Mouse (Mus musculus) monocyte, adult 5-6 weeks (primary cell): ENCODE measurements around the gene Tfrc. TPM values are rescaled to one million over a fixed set of nuclear protein-coding genes. Genes with fewer than 3 reads are reported as not detected.
A peak's percentile ranks its signal among the peaks of the same experiment; 100 is the strongest.

ENCODE experiments used
- ATAC-seq: fragments of 153-309, 156-312 bp; replicated peaks from 2 replicates; pipeline ENCODE4 v1.8.0; 2017; ENCODE audit warnings: mild to moderate bottlenecking; ENCODE audit not compliant: low TSS enrichment, insufficient number of reproducible peaks, severe bottlenecking, poor library complexity, low FRiP score
- total RNA-seq: library from RNA; stranded (forward); fragments of 200-1000, 200-491, 200-594 nt; gene quantifications from 3 replicates; pipeline ENCODE4 v1.2.3, GENCODE M21; 2017

Tfrc gene
- total RNA-seq, 1 experiment from 2014 or later, result 52.2 TPM

GRCm38 (mm10) chr16:32643661-32644061 lies 34.9 kb downstream of the Tfrc start, which contains the start of gene Tnk2:
TSS of gene Tnk2 (plus strand) at chr16:32643874.
- peak; percentile 67; the same call in 1 of the 2 replicates for ATAC-seq

DNA sequence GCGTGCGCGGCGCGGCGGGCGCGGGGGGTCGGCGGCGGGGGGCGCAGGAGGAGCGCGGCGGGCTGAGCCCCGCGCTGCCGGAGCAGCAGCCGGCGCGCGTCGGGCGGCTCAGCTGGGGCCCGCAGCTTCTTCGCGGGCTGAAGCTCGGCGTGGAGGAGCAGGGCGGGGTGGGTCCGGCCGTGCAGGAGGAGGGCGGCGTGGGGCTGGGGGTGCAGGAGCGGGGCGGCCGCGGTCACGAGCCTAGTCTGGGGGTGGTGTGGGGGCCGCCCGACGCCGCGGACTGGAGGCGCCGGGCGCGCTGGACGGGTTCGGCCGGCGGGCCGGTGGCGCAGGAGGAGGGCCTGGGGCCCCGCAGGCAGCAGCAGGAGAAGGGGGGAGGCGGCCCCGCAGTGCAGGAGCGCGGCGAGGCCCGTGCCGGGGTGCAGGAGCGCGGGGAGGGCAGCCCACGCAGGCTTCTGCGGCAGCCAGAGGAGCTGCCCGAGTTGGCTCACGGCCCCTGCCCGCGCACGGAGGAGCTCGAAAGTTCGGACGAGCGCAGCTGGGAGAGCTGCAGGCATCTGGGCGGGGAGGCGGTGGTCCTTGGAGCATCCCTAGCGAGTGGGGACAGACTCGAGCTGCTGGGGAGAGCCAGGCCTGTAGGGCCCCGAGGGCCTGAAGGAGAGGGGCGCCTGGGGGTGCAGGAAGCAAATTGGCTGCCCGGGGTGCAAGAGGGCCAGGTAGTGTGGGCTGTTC lies 35.5 kb downstream of the Tfrc start:
- no peak for ATAC-seq

- no peak; the same call in 1 of the 2 replicates for ATAC-seq
Observed at GRCm38 (mm10) chr16:32644801-32645170, 36.1 kb downstream of the Tfrc start.

DNA sequence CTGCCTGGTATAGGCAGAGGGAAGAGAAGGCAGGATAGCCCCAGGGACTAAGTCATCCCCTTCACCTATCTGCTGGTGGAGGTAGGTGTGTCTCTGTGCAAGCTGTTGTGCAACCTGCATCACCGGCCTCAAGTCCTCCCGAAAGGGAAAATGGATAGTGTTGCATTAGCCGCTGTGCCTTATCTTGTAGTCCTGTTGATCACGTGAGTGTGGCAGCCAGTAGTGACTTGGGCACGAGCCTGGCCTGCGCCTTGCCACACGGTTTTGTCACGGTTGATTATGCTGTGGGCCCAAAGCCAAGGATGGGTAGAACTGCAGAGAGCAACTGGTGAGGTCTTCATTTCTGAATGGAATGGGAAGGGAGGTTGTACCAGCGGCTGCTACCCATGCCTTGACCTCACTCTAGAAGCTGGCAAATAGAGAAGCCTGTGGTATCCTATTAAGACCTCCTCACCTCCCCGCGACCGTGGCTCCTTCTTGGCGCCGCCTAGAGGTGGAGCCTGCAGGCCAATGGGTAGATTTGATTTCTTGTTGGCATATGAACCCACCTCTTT lies 36.7 kb downstream of the Tfrc start:
- ATAC-seq, result peak; percentile 73

- no peak for ATAC-seq
Observed at GRCm38 (mm10) chr16:32646014-32646413, 37.3 kb downstream of the Tfrc start.

- no peak for ATAC-seq
Observed at GRCm38 (mm10) chr16:32647712-32648111, 39.0 kb downstream of the Tfrc start.

DNA sequence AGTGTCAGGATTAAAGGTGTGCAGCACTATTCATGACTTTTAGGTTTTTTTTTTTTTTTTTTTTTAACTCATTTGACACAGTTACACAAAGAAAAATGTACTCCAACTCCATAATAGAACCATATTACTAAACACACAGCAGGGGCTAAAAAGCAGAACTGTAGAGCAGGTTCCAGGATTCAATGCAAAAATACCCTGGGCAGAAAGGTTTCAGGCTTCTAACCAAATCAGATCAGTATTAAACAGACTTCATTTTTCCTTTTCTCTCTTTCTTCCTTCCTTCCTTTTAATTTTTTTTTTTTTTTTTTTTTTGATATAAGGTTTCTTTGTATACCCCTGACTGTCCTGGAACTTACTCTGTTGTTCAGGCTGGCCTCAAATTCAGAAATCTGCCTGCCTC lies 41.7 kb downstream of the Tfrc start:
- ATAC-seq, result no peak

GRCm38 (mm10) chr16:32650974-32651618 lies 42.4 kb downstream of the Tfrc start:
- ATAC-seq, result peak; percentile 90

- ATAC-seq, result no peak; the same call in 1 of the 2 replicates
Observed at GRCm38 (mm10) chr16:32654071-32654733, 45.5 kb downstream of the Tfrc start.

- ATAC-seq, result no peak
Observed at GRCm38 (mm10) chr16:32655534-32655933, 46.8 kb downstream of the Tfrc start.

DNA sequence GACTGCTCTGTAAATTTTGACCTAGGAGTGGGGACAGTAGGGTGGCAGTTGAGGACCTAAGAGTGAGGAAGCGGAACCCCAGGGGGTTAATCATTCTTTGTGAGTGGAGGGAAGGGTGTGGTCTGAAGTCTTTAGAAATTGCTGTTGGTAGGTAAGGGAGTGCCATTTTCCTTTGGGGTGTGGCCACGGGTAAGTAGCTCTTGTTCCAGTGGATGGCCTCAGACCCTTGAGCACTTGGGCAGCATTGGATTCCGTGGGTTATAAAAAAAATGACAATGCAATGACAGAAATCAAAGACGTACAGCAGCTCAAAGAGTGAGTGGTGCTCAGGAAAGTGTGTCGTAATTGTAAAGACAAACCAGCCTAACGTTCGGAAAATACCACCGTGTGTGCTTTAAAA lies 47.6 kb downstream of the Tfrc start:
- ATAC-seq, result no peak

- no peak for ATAC-seq
Observed at GRCm38 (mm10) chr16:32656794-32657193, 48.1 kb downstream of the Tfrc start.

GRCm38 (mm10) chr16:32657498-32658250 lies 49.0 kb downstream of the Tfrc start:
- ATAC-seq, result no peak

- ATAC-seq, result no peak
Observed at GRCm38 (mm10) chr16:32658743-32659171, 50.0 kb downstream of the Tfrc start.

DNA sequence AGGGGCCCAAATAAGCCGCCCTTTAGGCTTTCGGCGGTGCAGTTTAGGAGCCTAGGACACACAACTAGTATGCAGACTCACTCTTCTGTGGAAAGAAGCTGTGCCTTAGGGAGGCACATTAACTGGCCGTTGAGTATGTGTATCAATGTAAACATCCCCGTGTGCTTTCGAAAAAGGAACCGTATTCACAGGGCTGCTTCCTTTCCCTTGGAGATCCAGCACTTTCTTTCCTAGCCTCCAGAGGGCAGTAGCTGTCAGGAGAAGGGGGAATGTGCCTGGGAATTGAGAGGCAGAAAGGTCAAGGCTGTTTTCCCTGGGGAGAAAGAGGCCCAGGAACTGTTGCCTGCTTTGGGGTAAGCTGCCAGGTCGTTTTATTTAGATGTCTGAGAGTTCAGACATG lies 50.7 kb downstream of the Tfrc start:
- no peak for ATAC-seq

DNA sequence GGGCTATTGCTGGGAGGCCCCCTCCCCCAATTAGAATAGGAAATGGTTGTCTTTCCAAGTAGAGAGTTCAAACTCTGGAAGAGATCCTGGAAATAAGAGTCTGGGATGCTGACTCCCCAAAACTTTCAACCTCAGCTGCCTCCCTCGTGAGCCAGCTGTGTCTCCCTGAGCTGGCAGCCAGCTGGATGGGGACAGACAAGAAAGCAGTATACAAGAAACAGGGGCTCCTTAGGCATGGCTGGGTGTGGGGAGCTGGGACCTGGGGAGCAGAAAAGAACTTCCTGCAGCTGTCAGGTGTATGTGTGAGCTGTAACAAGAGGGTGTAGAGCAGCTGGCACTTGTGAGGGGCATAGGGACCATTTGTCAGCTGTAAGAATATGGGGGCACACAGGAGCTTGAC lies 51.4 kb downstream of the Tfrc start:
- ATAC-seq, result no peak

DNA sequence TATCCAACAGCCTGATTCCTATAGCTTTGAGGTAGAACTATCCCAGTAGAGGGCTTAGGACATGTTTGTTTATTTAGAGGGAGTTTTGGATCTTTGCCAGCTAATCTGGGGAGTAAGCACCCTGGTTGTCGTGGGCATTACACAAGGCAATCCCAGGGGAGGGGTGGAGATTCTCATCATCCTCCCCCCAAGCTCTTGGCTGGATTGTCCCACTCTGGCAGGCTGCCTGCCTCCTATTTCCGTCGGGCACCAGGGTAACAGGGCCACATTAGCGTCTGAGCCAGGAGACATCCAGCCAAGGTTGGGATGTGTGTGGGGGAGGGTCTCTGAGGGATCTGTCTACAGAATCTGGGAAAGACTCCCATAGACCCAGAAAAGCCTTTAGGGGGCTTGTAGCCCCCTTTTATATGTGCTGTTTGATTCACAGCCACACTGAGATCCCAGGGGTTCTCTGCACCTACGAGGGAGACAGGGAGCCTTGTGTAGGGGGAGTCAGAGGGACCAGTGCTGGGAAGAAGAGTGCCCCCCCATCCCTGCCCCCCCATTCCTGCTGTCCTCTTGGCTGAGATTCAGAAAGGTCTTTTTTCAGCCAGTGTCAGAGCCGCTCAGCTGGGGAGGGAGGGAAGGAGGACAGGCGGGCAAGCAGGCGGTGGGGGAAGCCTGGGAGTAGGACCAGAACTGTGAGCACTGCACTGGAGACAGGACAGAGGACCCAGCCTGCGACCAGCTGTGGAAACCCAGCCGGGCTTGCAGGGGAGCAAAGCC lies 52.0 kb downstream of the Tfrc start:
- ATAC-seq, result no peak

DNA sequence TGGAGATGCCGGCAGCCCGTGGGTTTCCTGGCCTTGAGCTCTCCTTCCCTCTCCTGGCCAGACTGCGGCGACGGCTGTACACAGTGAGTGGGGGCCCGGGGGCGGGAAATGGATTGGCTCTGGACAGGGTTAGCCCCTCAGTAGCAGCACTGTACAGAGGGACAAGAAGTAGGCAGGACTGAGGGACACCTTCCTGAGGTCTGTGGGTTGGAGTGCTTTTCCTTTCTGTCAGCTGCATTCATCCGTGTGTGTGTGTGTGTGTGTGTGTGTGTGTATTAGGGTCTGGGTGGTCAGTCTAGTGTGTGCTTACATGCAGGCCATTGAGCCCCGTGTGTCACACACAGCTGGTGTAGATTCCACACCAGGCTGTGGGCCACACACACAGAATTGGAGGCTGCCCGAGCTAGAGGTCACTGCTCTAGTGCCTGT lies 52.8 kb downstream of the Tfrc start:
- ATAC-seq, result no peak
